In the genomic region with DNA sequence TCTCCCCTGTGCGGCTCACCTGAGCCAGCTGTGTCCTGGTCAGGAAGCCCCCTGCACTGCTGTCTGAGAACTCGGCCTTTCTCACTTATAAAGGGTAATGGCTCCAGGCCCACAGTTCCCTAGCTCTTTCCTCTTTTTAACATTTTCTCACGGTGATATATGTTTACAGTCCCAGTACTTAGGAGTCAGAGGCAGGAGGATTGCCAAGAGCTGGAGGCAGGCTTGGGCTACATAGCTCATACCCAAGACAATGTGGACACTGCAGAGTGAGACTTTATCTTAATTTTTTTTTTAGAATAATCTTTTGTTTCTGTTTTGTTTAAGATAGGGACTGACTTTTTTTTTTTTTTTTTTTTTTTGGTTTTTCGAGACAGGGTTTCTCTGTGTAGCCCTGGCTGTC, we compare ENCODE assay signal across 9 mouse cellular contexts. TPM values are rescaled to one million over a fixed set of nuclear protein-coding genes. Genes with fewer than 3 reads are reported as not detected.
DNase-seq lines count a peak whose midpoint lies in the region; ATAC-seq and TF ChIP-seq lines count a peak whose summit lies in the region.
"Had no signal": no experiment of that assay in that cellular context is flagged by ENCODE, and none has a peak within 500 bp of the region (broad histone marks: within the 10 kb centered on the region; RNA-seq: fewer than 3 reads in every experiment).

No protein-coding gene starts in this region.

- no peak for DNase-seq in lung, postnatal 0 days (ENCODE audit: low spot score)
- DNase-seq in lung, postnatal 25 days (ENCODE audit: low spot score): no peak
- DNase-seq in thymus, postnatal 36 days: no peak

- 29% methylated on average over 3 of the region's 4 CpGs for WGBS in lung, postnatal 0 days
- 41% methylated on average over 3 of the region's 4 CpGs for WGBS in forebrain, embryonic 13.5 days
- WGBS in limb, embryonic 12.5 days: 57% methylated on average over 3 of the region's 4 CpGs
- WGBS in stomach, embryonic 15.5 days: 39% methylated on average over 3 of the region's 4 CpGs

- 0 out of 2 replicates have a peak, but pooled peaks cover 6% of the 10 kb centered on the region for H3K36me3 ChIP-seq in lung, postnatal 0 days (ENCODE audit: insufficient read depth, low read length)
- no peaks in the 10 kb centered on the region for H3K36me3 ChIP-seq in forebrain, embryonic 13.5 days (ENCODE audit: poor library complexity, severe bottlenecking)
- no peaks in the 10 kb centered on the region for H3K36me3 ChIP-seq in limb, embryonic 12.5 days
- H3K36me3 ChIP-seq in stomach, embryonic 15.5 days: no peaks in the 10 kb centered on the region; the same call in 1 of the 2 replicates

- no peak overlapping the region for H3K4me3 ChIP-seq in lung, postnatal 0 days (ENCODE audit: low read depth, low read length)
- H3K4me3 ChIP-seq in forebrain, embryonic 13.5 days: no peak overlapping the region
- no peak overlapping the region for H3K4me3 ChIP-seq in limb, embryonic 12.5 days (replicated peaks)
- H3K4me3 ChIP-seq in stomach, embryonic 15.5 days (replicated peaks): no peak overlapping the region
- H3K4me3 ChIP-seq: myocyte had no signal

- H3K4me1 ChIP-seq in lung, postnatal 0 days (ENCODE audit: insufficient read depth, low read depth, low read length): peaks cover 20% of the 10 kb centered on the region
- H3K4me1 ChIP-seq in forebrain, embryonic 13.5 days: peaks cover 37% of the 10 kb centered on the region
- peaks cover 57% of the 10 kb centered on the region for H3K4me1 ChIP-seq in limb, embryonic 12.5 days (replicated peaks)
- H3K4me1 ChIP-seq in stomach, embryonic 15.5 days: peaks cover 80% of the 10 kb centered on the region

- H3K27ac ChIP-seq in lung, postnatal 0 days (ENCODE audit: low read length): peak overlapping the region; percentile 55
- peak overlapping the region; percentile 82 for H3K27ac ChIP-seq in forebrain, embryonic 13.5 days
- H3K27ac ChIP-seq in limb, embryonic 12.5 days: peak overlapping the region; percentile 87
- peak overlapping the region; percentile 95 for H3K27ac ChIP-seq in stomach, embryonic 15.5 days

- TF ChIP-seq CTCF in lung, postnatal 0 days (IDR thresholded peaks at IDR 0.05): no peak

- no peak for TF ChIP-seq EP300 in lung, postnatal 0 days (IDR thresholded peaks at IDR 0.05)

- no peak overlapping the region for H3K4me2 ChIP-seq in lung, postnatal 0 days (replicated peaks; ENCODE audit: low read depth, low read length)
- H3K4me2 ChIP-seq in forebrain, embryonic 13.5 days: no peak overlapping the region
- no peak overlapping the region for H3K4me2 ChIP-seq in limb, embryonic 12.5 days
- H3K4me2 ChIP-seq in stomach, embryonic 15.5 days: peak overlapping the region; percentile 39

- ATAC-seq in lung, postnatal 0 days: no peak
- no peak for ATAC-seq in forebrain, embryonic 13.5 days
- no peak for ATAC-seq in limb, embryonic 12.5 days (ENCODE audit: insufficient number of reproducible peaks, insufficient read depth, low FRiP score, low TSS enrichment, low read depth)
- no peak for ATAC-seq in stomach, embryonic 15.5 days (ENCODE audit: insufficient read depth, low FRiP score, low read depth)
- ATAC-seq in frontal cortex, adult (ENCODE audit: low TSS enrichment): no peak
- ATAC-seq in granulocyte monocyte progenitor cell, adult 5-6 weeks (replicated peaks; ENCODE audit: poor library complexity, severe bottlenecking): no peak

- no peaks in the 10 kb centered on the region for H3K9me3 ChIP-seq in lung, postnatal 0 days (ENCODE audit: low read length)
- no peaks in the 10 kb centered on the region for H3K9me3 ChIP-seq in forebrain, embryonic 13.5 days (replicated peaks)
- no peaks in the 10 kb centered on the region for H3K9me3 ChIP-seq in limb, embryonic 12.5 days
- H3K9me3 ChIP-seq in stomach, embryonic 15.5 days: no peaks in the 10 kb centered on the region

- no peaks in the 10 kb centered on the region for H3K27me3 ChIP-seq in lung, postnatal 0 days (replicated peaks; ENCODE audit: insufficient read depth, low read length)
- peaks cover 22% of the 10 kb centered on the region for H3K27me3 ChIP-seq in forebrain, embryonic 13.5 days
- H3K27me3 ChIP-seq in limb, embryonic 12.5 days: peaks cover 24% of the 10 kb centered on the region
- H3K27me3 ChIP-seq in stomach, embryonic 15.5 days (replicated peaks): peaks cover 4% of the 10 kb centered on the region

- H3K9ac ChIP-seq in lung, postnatal 0 days (replicated peaks; ENCODE audit: low read depth): no peak overlapping the region
- H3K9ac ChIP-seq in forebrain, embryonic 13.5 days: peak overlapping the region; percentile 51; the same call in 1 of the 2 replicates
- no peak overlapping the region for H3K9ac ChIP-seq in limb, embryonic 12.5 days (replicated peaks)
- no peak overlapping the region for H3K9ac ChIP-seq in stomach, embryonic 15.5 days

RNA-seq across cellular contexts. Expression of a gene that starts 15.7 kb away (rescaled TPM):
- polyA plus RNA-seq in lung, postnatal 0 days (2015; fragmentation: Nextera tagmentation; extraction: Ambion mirVana): 84.8 and 108 TPM in 2 replicates
- polyA plus RNA-seq in forebrain, embryonic 13.5 days (2015; fragmentation: Nextera tagmentation; extraction: Ambion mirVana): 114 and 115 TPM in 2 replicates
- polyA plus RNA-seq in limb, embryonic 12.5 days (2016; fragmentation: Nextera tagmentation; extraction: Ambion mirVana): 33.2 and 36.6 TPM in 2 replicates
- polyA plus RNA-seq in stomach, embryonic 15.5 days (2015; fragmentation: Nextera tagmentation; extraction: Ambion mirVana): 70.4 and 77.6 TPM in 2 replicates
- 83.3 and 96.6 TPM in 2 replicates for total RNA-seq in granulocyte monocyte progenitor cell, adult 5-6 weeks (2014; fragmentation: Nextera tagmentation)
- total RNA-seq in granulocyte monocyte progenitor cell, adult 5-6 weeks (2017): 13.6 and 17.3 TPM in 2 replicates

RNA-seq across cellular contexts. Expression of a gene that starts 24.5 kb away (rescaled TPM):
- 26.3 and 28.8 TPM in 2 replicates for polyA plus RNA-seq in lung, postnatal 0 days (2015; fragmentation: Nextera tagmentation; extraction: Ambion mirVana)
- 2.7 and 2.8 TPM in 2 replicates for polyA plus RNA-seq in forebrain, embryonic 13.5 days (2015; fragmentation: Nextera tagmentation; extraction: Ambion mirVana)
- 6.0 and 7.9 TPM in 2 replicates for polyA plus RNA-seq in limb, embryonic 12.5 days (2016; fragmentation: Nextera tagmentation; extraction: Ambion mirVana)
- 27.6 and 30.9 TPM in 2 replicates for polyA plus RNA-seq in stomach, embryonic 15.5 days (2015; fragmentation: Nextera tagmentation; extraction: Ambion mirVana)
- total RNA-seq in granulocyte monocyte progenitor cell, adult 5-6 weeks (2014; fragmentation: Nextera tagmentation): 1.9 TPM in 1 of 2 replicates, not detected in the other
- 3.1 TPM in 1 of 2 replicates, not detected in the other for total RNA-seq in granulocyte monocyte progenitor cell, adult 5-6 weeks (2017)

RNA-seq across cellular contexts. Expression of a gene that starts 24.7 kb away (rescaled TPM):
- polyA plus RNA-seq in lung, postnatal 0 days (2015; fragmentation: Nextera tagmentation; extraction: Ambion mirVana): 14.9 and 25.3 TPM in 2 replicates
- 0.84 and 0.98 TPM in 2 replicates for polyA plus RNA-seq in forebrain, embryonic 13.5 days (2015; fragmentation: Nextera tagmentation; extraction: Ambion mirVana)
- polyA plus RNA-seq in limb, embryonic 12.5 days (2016; fragmentation: Nextera tagmentation; extraction: Ambion mirVana): 1.4 and 1.7 TPM in 2 replicates
- polyA plus RNA-seq in stomach, embryonic 15.5 days (2015; fragmentation: Nextera tagmentation; extraction: Ambion mirVana): 6.5 and 8.0 TPM in 2 replicates
- total RNA-seq in granulocyte monocyte progenitor cell, adult 5-6 weeks (2014; fragmentation: Nextera tagmentation): 19.1 and 26.7 TPM in 2 replicates
- total RNA-seq in granulocyte monocyte progenitor cell, adult 5-6 weeks (2017): 18.2 and 21.1 TPM in 2 replicates

RNA-seq across cellular contexts. Expression of a gene that starts 28.5 kb away (rescaled TPM):
- polyA plus RNA-seq in lung, postnatal 0 days (2015; fragmentation: Nextera tagmentation; extraction: Ambion mirVana): 3.9 TPM in 2 replicates
- polyA plus RNA-seq in forebrain, embryonic 13.5 days (2015; fragmentation: Nextera tagmentation; extraction: Ambion mirVana): 1.2 and 1.6 TPM in 2 replicates
- polyA plus RNA-seq in limb, embryonic 12.5 days (2016; fragmentation: Nextera tagmentation; extraction: Ambion mirVana): 2.1 and 3.0 TPM in 2 replicates
- polyA plus RNA-seq in stomach, embryonic 15.5 days (2015; fragmentation: Nextera tagmentation; extraction: Ambion mirVana): 5.7 and 6.5 TPM in 2 replicates
- total RNA-seq in granulocyte monocyte progenitor cell, adult 5-6 weeks (2014; fragmentation: Nextera tagmentation): 11.6 and 18.1 TPM in 2 replicates
- 3.7 and 7.0 TPM in 2 replicates for total RNA-seq in granulocyte monocyte progenitor cell, adult 5-6 weeks (2017)

RNA-seq across cellular contexts. Expression of a gene that starts 36.2 kb away (rescaled TPM):
- 44.1 and 45.9 TPM in 2 replicates for polyA plus RNA-seq in lung, postnatal 0 days (2015; fragmentation: Nextera tagmentation; extraction: Ambion mirVana)
- 79.8 and 86.1 TPM in 2 replicates for polyA plus RNA-seq in forebrain, embryonic 13.5 days (2015; fragmentation: Nextera tagmentation; extraction: Ambion mirVana)
- 86.9 and 90.8 TPM in 2 replicates for polyA plus RNA-seq in limb, embryonic 12.5 days (2016; fragmentation: Nextera tagmentation; extraction: Ambion mirVana)
- 94.8 and 102 TPM in 2 replicates for polyA plus RNA-seq in stomach, embryonic 15.5 days (2015; fragmentation: Nextera tagmentation; extraction: Ambion mirVana)
- 52.1 and 60.1 TPM in 2 replicates for total RNA-seq in granulocyte monocyte progenitor cell, adult 5-6 weeks (2014; fragmentation: Nextera tagmentation)
- total RNA-seq in granulocyte monocyte progenitor cell, adult 5-6 weeks (2017): 22.8 and 29.6 TPM in 2 replicates
